Mouse (Mus musculus) gastrocnemius, postnatal 14 days (tissue): Measurements from ENCODE around the gene Macrod2. TPM values are rescaled to one million over a fixed set of nuclear protein-coding genes. Genes with fewer than 3 reads are reported as not detected.

Experiments
- DNase-seq: peaks from one replicate; pipeline ENCODE4 v3.0.0; 2021; ENCODE audit warnings: mixed read lengths
- intact Hi-C: fragments of 180-260 bp; cut with DNase I; formaldehyde crosslinking; loops from one replicate; pipeline ENCODE4 v1.15.1; 2025; ENCODE audit warnings: low total_unique reads
- total RNA-seq, 2 experiments: library from RNA; stranded (reverse); gene quantifications; 2 replicates each; pipeline ENCODE4 v1.2.3; 2021

The Macrod2 gene
- total RNA-seq, 2 experiments from 2014 or later, result 12.2 to 15.3 TPM

- intact Hi-C loops, result no loop called here
- DNase-seq, result no peak
These were observed 2012.2 kb downstream of the Macrod2 start for GRCm38 (mm10) chr2:142407341-142407740.

- no peak for DNase-seq
- intact Hi-C loops, result no loop called here
These were observed 2015.0 kb downstream of the Macrod2 start for GRCm38 (mm10) chr2:142410124-142410523.

GRCm38 (mm10) chr2:142433126-142433525, 2038.0 kb downstream of the Macrod2 start:
- DNase-seq, result no peak
- intact Hi-C loops, result no loop called here

- intact Hi-C loops, result no loop called here
- no peak for DNase-seq
These were observed 2039.6 kb downstream of the Macrod2 start for GRCm38 (mm10) chr2:142434731-142435130.

DNA sequence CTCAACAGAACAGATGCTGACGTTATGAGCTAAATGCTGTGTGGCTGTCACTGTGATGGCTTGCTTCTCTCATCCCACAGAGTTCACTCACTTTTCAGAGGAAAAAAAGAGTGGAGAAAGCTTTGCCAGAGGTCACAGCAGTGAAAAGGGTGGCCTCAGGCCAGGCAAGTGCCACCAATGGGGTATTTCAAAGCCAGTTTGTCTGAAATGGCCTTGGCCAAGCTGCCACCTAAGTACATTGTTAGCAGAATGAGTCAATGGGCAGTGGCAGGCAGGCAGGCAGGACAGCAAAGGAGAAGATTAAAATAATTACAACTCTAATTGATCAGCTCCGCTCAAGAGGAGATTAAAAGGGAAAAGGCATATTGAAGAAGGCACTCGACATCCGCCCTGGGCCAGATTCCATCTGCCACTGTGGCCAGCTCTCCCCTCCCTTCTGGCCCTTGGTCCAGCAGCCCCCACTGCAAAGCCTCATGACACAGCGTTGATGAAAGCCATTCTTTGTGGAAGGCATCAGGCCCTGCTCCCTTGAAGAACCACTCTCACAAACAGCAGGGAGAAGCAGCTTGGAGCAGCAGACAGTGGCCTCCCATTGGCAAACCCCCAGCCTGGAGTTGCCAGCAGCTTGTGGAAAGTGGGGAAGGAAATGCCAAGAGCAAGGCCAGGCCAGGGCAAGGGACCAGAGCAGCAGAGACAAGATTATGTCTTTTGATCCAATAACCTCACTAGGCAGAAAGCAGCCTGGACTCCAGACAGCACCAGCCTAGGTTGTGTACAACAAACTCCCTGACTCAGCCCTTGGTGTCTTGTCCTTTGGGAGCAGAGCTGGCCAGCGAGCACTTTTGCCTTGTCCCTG, 2042.7 kb downstream of the Macrod2 start:
- intact Hi-C loops, result no loop called here
- DNase-seq, result peak; percentile 76

Other genes with a start within 250 kb of the Macrod2 start
- not detected for gene Gm17374, start 243.3 kb upstream of the Macrod2 start, total RNA-seq
- 10 to 100 TPM; 11.7 to 12.9 TPM for gene Esf1, start 224.7 kb upstream of the Macrod2 start, total RNA-seq
- 10 to 100 TPM; 24.9 to 27.2 TPM for gene Ndufaf5, start 224.7 kb upstream of the Macrod2 start, total RNA-seq
- gene Sel1l2, start 5.6 kb upstream of the Macrod2 start, total RNA-seq, result under 1 TPM; 0.09 to 0.18 TPM